In the genomic region with DNA sequence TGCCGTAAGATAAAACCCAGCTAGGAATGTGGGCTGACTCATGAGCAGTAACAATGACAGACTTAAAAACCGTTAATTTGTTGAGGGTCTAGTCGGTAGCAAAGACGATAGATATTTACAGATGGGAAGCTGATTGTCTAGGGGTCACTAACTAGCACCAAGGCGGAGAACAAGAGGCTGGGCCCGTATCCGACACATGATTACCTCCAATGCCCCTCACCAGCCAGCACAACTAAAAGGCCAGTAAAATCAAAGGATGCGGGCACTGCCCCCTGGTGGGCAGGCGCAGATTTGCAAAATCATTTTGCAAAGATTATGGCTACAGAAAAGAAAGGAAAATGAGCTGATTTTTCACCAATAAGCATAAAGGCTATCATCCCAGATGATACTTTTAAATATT, we compare ENCODE assay signal across 9 mouse cellular contexts.
DNase-seq lines count a peak whose midpoint lies in the region; ATAC-seq and TF ChIP-seq lines count a peak whose summit lies in the region.
"Had no signal": no experiment of that assay in that cellular context is flagged by ENCODE, and none has a peak within 500 bp of the region (broad histone marks: within the 10 kb centered on the region; RNA-seq: fewer than 3 reads in every experiment).

No protein-coding gene starts in this region.

- peak; percentile 50; the same call in 1 of the 2 replicates for TF ChIP-seq CTCF in cerebellum, adult 2 months (IDR thresholded peaks at IDR 0.05; ENCODE audit: borderline replicate concordance, insufficient read depth, low read depth, low read length)

- no peak overlapping the region for H3K4me2 ChIP-seq in midbrain, embryonic 11.5 days
- H3K4me2 ChIP-seq in midbrain, embryonic 16.5 days (ENCODE audit: low read length), result no peak overlapping the region
- H3K4me2 ChIP-seq in hindbrain, embryonic 14.5 days (replicated peaks), result no peak overlapping the region

- no peaks in the 10 kb centered on the region for H3K27me3 ChIP-seq in cerebellum, adult 2 months (ENCODE audit: control insufficient read depth, insufficient read depth, low read length)
- H3K27me3 ChIP-seq in midbrain, embryonic 11.5 days (ENCODE audit: control insufficient read depth, insufficient read depth, low read length), result no peaks in the 10 kb centered on the region
- no peaks in the 10 kb centered on the region for H3K27me3 ChIP-seq in midbrain, embryonic 16.5 days (ENCODE audit: control insufficient read depth, insufficient read depth, low read depth, low read length)
- no peaks in the 10 kb centered on the region for H3K27me3 ChIP-seq in hindbrain, embryonic 14.5 days (ENCODE audit: control insufficient read depth, insufficient read depth, low read length)

- no peaks in the 10 kb centered on the region for H3K9me3 ChIP-seq in midbrain, embryonic 11.5 days (ENCODE audit: control insufficient read depth, low read length)
- H3K9me3 ChIP-seq in midbrain, embryonic 16.5 days (replicated peaks; ENCODE audit: control insufficient read depth, low read length, poor library complexity, severe bottlenecking), result no peaks in the 10 kb centered on the region
- H3K9me3 ChIP-seq in hindbrain, embryonic 14.5 days (ENCODE audit: control insufficient read depth, low read length), result no peaks in the 10 kb centered on the region

- no peaks in the 10 kb centered on the region for H3K4me1 ChIP-seq in cerebellum, adult 2 months (ENCODE audit: control insufficient read depth, insufficient read depth, low read length)
- no peaks in the 10 kb centered on the region for H3K4me1 ChIP-seq in midbrain, embryonic 11.5 days (ENCODE audit: control insufficient read depth, insufficient read depth, low read length)
- peaks cover 3% of the 10 kb centered on the region; the same call in 1 of the 2 replicates for H3K4me1 ChIP-seq in midbrain, embryonic 16.5 days (ENCODE audit: control insufficient read depth, insufficient read depth, low read length)
- no peaks in the 10 kb centered on the region for H3K4me1 ChIP-seq in hindbrain, embryonic 14.5 days (replicated peaks; ENCODE audit: control insufficient read depth, insufficient read depth, low read length)

- H3K27ac ChIP-seq in cerebellum, adult 2 months (ENCODE audit: insufficient read depth, low read length), result no peak overlapping the region
- no peak overlapping the region for H3K27ac ChIP-seq in midbrain, embryonic 11.5 days (ENCODE audit: low read depth, low read length)
- no peak overlapping the region for H3K27ac ChIP-seq in midbrain, embryonic 16.5 days (ENCODE audit: low read length)
- H3K27ac ChIP-seq in hindbrain, embryonic 14.5 days, result 0 out of 2 replicates have a peak overlapping the region, but pooled peaks have one; percentile 16
- H3K27ac ChIP-seq: macrophage had no signal

- no peaks in the 10 kb centered on the region for H3K36me3 ChIP-seq in midbrain, embryonic 11.5 days (ENCODE audit: control insufficient read depth, insufficient read depth, low read length)
- no peaks in the 10 kb centered on the region for H3K36me3 ChIP-seq in midbrain, embryonic 16.5 days (ENCODE audit: control insufficient read depth, insufficient read depth, low read length)
- H3K36me3 ChIP-seq in hindbrain, embryonic 14.5 days (replicated peaks; ENCODE audit: control insufficient read depth, insufficient read depth), result no peaks in the 10 kb centered on the region

- 0 out of 2 replicates have a peak, but pooled peaks have one; percentile 38 for ATAC-seq in midbrain, embryonic 11.5 days (ENCODE audit: low FRiP score)
- no peak for ATAC-seq in midbrain, embryonic 16.5 days
- ATAC-seq in hindbrain, embryonic 14.5 days (ENCODE audit: low FRiP score), result no peak

- 48% methylated on average over 9 of the region's 9 CpGs for WGBS in cerebellum, adult 2 months
- WGBS in midbrain, embryonic 11.5 days, result 43% methylated on average over 9 of the region's 9 CpGs
- 45% methylated on average over 9 of the region's 9 CpGs for WGBS in midbrain, embryonic 16.5 days
- WGBS in hindbrain, embryonic 14.5 days, result 35% methylated on average over 9 of the region's 9 CpGs

- TF ChIP-seq POLR2A in cerebellum, adult 2 months (IDR thresholded peaks at IDR 0.05; ENCODE audit: borderline replicate concordance, insufficient read depth, low read length), result no peak

- no peak overlapping the region for H3K9ac ChIP-seq in midbrain, embryonic 11.5 days (ENCODE audit: low read length)
- no peak overlapping the region for H3K9ac ChIP-seq in midbrain, embryonic 16.5 days (ENCODE audit: low read depth, low read length)
- no peak overlapping the region for H3K9ac ChIP-seq in hindbrain, embryonic 14.5 days

- H3K4me3 ChIP-seq in cerebellum, adult 2 months (replicated peaks; ENCODE audit: insufficient read depth, low read depth, low read length), result no peak overlapping the region
- H3K4me3 ChIP-seq in midbrain, embryonic 11.5 days (ENCODE audit: low read depth, low read length), result no peak overlapping the region
- H3K4me3 ChIP-seq in midbrain, embryonic 16.5 days (ENCODE audit: low read depth, low read length), result no peak overlapping the region
- H3K4me3 ChIP-seq in hindbrain, embryonic 14.5 days (replicated peaks; ENCODE audit: low read length), result no peak overlapping the region

- peak in 1 of 2 experiments; percentile 18 for DNase-seq in cerebellum, adult 2 months
- no peak for DNase-seq in cerebellum, adult 11 months
- peak; percentile 94 for DNase-seq in midbrain, embryonic 11.5 days (ENCODE audit: low spot score, missing footprints)
- peak; percentile 14 for DNase-seq in c-Kit-positive CD71-positive TER-119-negative erythroid progenitor cells, embryonic 14.5 days (ENCODE audit: low read depth)
- peak; percentile 65 for DNase-seq in hindbrain, embryonic 14.5 days (ENCODE audit: low spot score)
- DNase-seq in lung, postnatal 10 days, result peak; percentile 26
- peak; percentile 16 to 32 for DNase-seq in thymus, postnatal 36 days
